In the genomic region with DNA sequence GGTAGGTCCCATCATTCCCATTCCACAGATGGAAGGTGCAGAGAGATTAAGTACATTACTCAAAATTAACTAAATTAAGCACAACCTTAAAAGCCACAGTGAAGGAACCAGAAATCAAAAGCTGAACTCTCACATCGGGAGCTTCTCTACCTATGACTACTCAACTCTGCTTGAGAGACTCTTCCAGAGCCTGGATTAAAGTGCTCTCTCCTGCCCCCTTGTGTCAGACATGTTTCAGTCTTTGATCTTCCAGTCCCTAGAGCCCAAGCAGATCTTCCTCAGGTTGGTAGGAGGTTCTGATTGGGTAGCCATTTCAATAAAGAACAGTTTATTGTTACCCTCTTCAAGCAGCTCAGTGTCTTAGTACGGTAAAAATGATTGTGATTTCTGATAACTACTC, we compare ENCODE assay signal across 9 mouse cellular contexts. TPM values are rescaled to one million over a fixed set of nuclear protein-coding genes. Genes with fewer than 3 reads are reported as not detected.
DNase-seq lines count a peak whose midpoint lies in the region; ATAC-seq and TF ChIP-seq lines count a peak whose summit lies in the region.
"Had no signal": no experiment of that assay in that cellular context is flagged by ENCODE, and none has a peak within 500 bp of the region (broad histone marks: within the 10 kb centered on the region; RNA-seq: fewer than 3 reads in every experiment).

No protein-coding gene starts in this region.

- peak; percentile 15 for DNase-seq in midbrain, postnatal 0 days (ENCODE audit: low spot score)
- no peak for DNase-seq in midbrain, embryonic 10.5 days (ENCODE audit: low spot score)
- DNase-seq in ZHBTc4 (ENCODE audit: low read depth, low spot score) = peak; percentile 83
- peak; percentile 68 to 85 for DNase-seq in cerebellum, postnatal 25 days
- peak; percentile 46 for DNase-seq in liver, embryonic 13.5 days
- peak; percentile 42 for DNase-seq in right cerebral cortex, postnatal 14 days

- ATAC-seq in midbrain, postnatal 0 days (ENCODE audit: low FRiP score) = no peak
- ATAC-seq in intestine, embryonic 15.5 days = 0 out of 2 replicates have a peak, but pooled peaks have one; percentile 20
- ATAC-seq in liver, embryonic 13.5 days (ENCODE audit: low read depth) = no peak
- ATAC-seq in midbrain, embryonic 16.5 days = no peak

- TF ChIP-seq CTCF in midbrain, postnatal 0 days (IDR thresholded peaks at IDR 0.05) = peak; percentile 53

- H3K4me2 ChIP-seq in midbrain, postnatal 0 days (ENCODE audit: low read depth, low read length, poor library complexity, severe bottlenecking) = no peak overlapping the region
- H3K4me2 ChIP-seq in intestine, embryonic 15.5 days (replicated peaks) = no peak overlapping the region
- H3K4me2 ChIP-seq in liver, embryonic 13.5 days = no peak overlapping the region
- no peak overlapping the region for H3K4me2 ChIP-seq in midbrain, embryonic 16.5 days (ENCODE audit: low read length)
- H3K4me2 ChIP-seq: lung, embryonic 15.5 days had no signal

- 71% methylated on average over 2 of the region's 2 CpGs for WGBS in midbrain, postnatal 0 days
- WGBS in midbrain, embryonic 10.5 days = 76% methylated on average over 2 of the region's 2 CpGs
- WGBS in intestine, embryonic 15.5 days = 72% methylated on average over 2 of the region's 2 CpGs
- WGBS in liver, embryonic 13.5 days (ENCODE audit: insufficient replicate concordance) = 42% methylated on average over 2 of the region's 2 CpGs
- 68% methylated on average over 2 of the region's 2 CpGs for WGBS in midbrain, embryonic 16.5 days

- no peaks in the 10 kb centered on the region for H3K27me3 ChIP-seq in midbrain, postnatal 0 days (ENCODE audit: insufficient read depth, low read length)
- H3K27me3 ChIP-seq in midbrain, embryonic 10.5 days (ENCODE audit: low read depth, poor library complexity, severe bottlenecking) = no peaks in the 10 kb centered on the region
- no peaks in the 10 kb centered on the region for H3K27me3 ChIP-seq in intestine, embryonic 15.5 days (replicated peaks)
- no peaks in the 10 kb centered on the region for H3K27me3 ChIP-seq in liver, embryonic 13.5 days
- H3K27me3 ChIP-seq in midbrain, embryonic 16.5 days (ENCODE audit: control insufficient read depth, insufficient read depth, low read depth, low read length) = no peaks in the 10 kb centered on the region
- H3K27me3 ChIP-seq: lung, embryonic 15.5 days had no signal

- H3K4me3 ChIP-seq in midbrain, postnatal 0 days (ENCODE audit: low read depth, low read length) = no peak overlapping the region
- no peak overlapping the region for H3K4me3 ChIP-seq in midbrain, embryonic 10.5 days
- H3K4me3 ChIP-seq in intestine, embryonic 15.5 days (replicated peaks) = no peak overlapping the region
- no peak overlapping the region for H3K4me3 ChIP-seq in liver, embryonic 13.5 days (replicated peaks)
- H3K4me3 ChIP-seq in midbrain, embryonic 16.5 days (ENCODE audit: low read depth, low read length) = no peak overlapping the region
- H3K4me3 ChIP-seq: lung, embryonic 15.5 days had no signal

- H3K36me3 ChIP-seq in midbrain, postnatal 0 days (ENCODE audit: insufficient read depth, low read length) = no peaks in the 10 kb centered on the region
- no peaks in the 10 kb centered on the region for H3K36me3 ChIP-seq in midbrain, embryonic 10.5 days
- H3K36me3 ChIP-seq in intestine, embryonic 15.5 days = no peaks in the 10 kb centered on the region
- H3K36me3 ChIP-seq in liver, embryonic 13.5 days = no peaks in the 10 kb centered on the region
- no peaks in the 10 kb centered on the region for H3K36me3 ChIP-seq in midbrain, embryonic 16.5 days (ENCODE audit: control insufficient read depth, insufficient read depth, low read length)
- H3K36me3 ChIP-seq: lung, embryonic 15.5 days had no signal

- H3K9me3 ChIP-seq in midbrain, postnatal 0 days (ENCODE audit: low read length) = no peaks in the 10 kb centered on the region
- no peaks in the 10 kb centered on the region for H3K9me3 ChIP-seq in midbrain, embryonic 10.5 days (replicated peaks)
- H3K9me3 ChIP-seq in intestine, embryonic 15.5 days = no peaks in the 10 kb centered on the region
- no peaks in the 10 kb centered on the region for H3K9me3 ChIP-seq in liver, embryonic 13.5 days (replicated peaks)
- H3K9me3 ChIP-seq in midbrain, embryonic 16.5 days (replicated peaks; ENCODE audit: control insufficient read depth, low read length, poor library complexity, severe bottlenecking) = no peaks in the 10 kb centered on the region
- H3K9me3 ChIP-seq: lung, embryonic 15.5 days had no signal

- no peak overlapping the region for H3K27ac ChIP-seq in midbrain, postnatal 0 days (ENCODE audit: low read depth, low read length)
- H3K27ac ChIP-seq in midbrain, embryonic 10.5 days (replicated peaks) = no peak overlapping the region
- no peak overlapping the region for H3K27ac ChIP-seq in intestine, embryonic 15.5 days
- no peak overlapping the region for H3K27ac ChIP-seq in liver, embryonic 13.5 days
- no peak overlapping the region for H3K27ac ChIP-seq in midbrain, embryonic 16.5 days (ENCODE audit: low read length)
- H3K27ac ChIP-seq: lung, embryonic 15.5 days had no signal

- no peaks in the 10 kb centered on the region for H3K4me1 ChIP-seq in midbrain, postnatal 0 days (ENCODE audit: insufficient read depth, low read length)
- no peaks in the 10 kb centered on the region for H3K4me1 ChIP-seq in midbrain, embryonic 10.5 days
- H3K4me1 ChIP-seq in intestine, embryonic 15.5 days (replicated peaks) = no peaks in the 10 kb centered on the region
- H3K4me1 ChIP-seq in liver, embryonic 13.5 days (replicated peaks) = 0 out of 2 replicates have a peak, but pooled peaks cover 2% of the 10 kb centered on the region
- H3K4me1 ChIP-seq in midbrain, embryonic 16.5 days (ENCODE audit: control insufficient read depth, insufficient read depth, low read length) = no peaks in the 10 kb centered on the region

- H3K9ac ChIP-seq in midbrain, postnatal 0 days (replicated peaks; ENCODE audit: low read length, poor library complexity, severe bottlenecking) = no peak overlapping the region
- H3K9ac ChIP-seq in intestine, embryonic 15.5 days = no peak overlapping the region
- H3K9ac ChIP-seq in liver, embryonic 13.5 days = no peak overlapping the region
- no peak overlapping the region for H3K9ac ChIP-seq in midbrain, embryonic 16.5 days (ENCODE audit: low read depth, low read length)
- H3K9ac ChIP-seq: lung, embryonic 15.5 days had no signal

RNA-seq across cellular contexts. Expression of a gene that starts 6.5 kb away (rescaled TPM):
- total RNA-seq in midbrain, postnatal 0 days (2014; rRNA removed) = 2.9 and 5.1 TPM in 2 replicates
- polyA plus RNA-seq in midbrain, postnatal 0 days (2015; fragmentation: Nextera tagmentation; extraction: Ambion mirVana) = 1.8 and 2.6 TPM in 2 replicates
- 0.37 and 0.48 TPM in 2 replicates for polyA plus RNA-seq in midbrain, embryonic 10.5 days (2016; fragmentation: Nextera tagmentation; extraction: Ambion mirVana)
- polyA plus RNA-seq in intestine, embryonic 15.5 days (2015; fragmentation: Nextera tagmentation; extraction: Ambion mirVana) = 5.4 and 5.9 TPM in 2 replicates
- 0.37 and 0.56 TPM in 2 replicates for polyA plus RNA-seq in liver, embryonic 13.5 days (2015; fragmentation: Nextera tagmentation; extraction: Ambion mirVana)
- polyA plus RNA-seq in midbrain, embryonic 16.5 days (2015; fragmentation: Nextera tagmentation; extraction: Ambion mirVana) = 1.3 and 1.6 TPM in 2 replicates

RNA-seq across cellular contexts. Expression of a gene that starts 18.4 kb away (rescaled TPM):
- total RNA-seq in midbrain, postnatal 0 days (2014; rRNA removed) = 86.8 and 114 TPM in 2 replicates
- polyA plus RNA-seq in midbrain, postnatal 0 days (2015; fragmentation: Nextera tagmentation; extraction: Ambion mirVana) = 75.3 and 81.8 TPM in 2 replicates
- 78.2 and 92.5 TPM in 2 replicates for polyA plus RNA-seq in midbrain, embryonic 10.5 days (2016; fragmentation: Nextera tagmentation; extraction: Ambion mirVana)
- polyA plus RNA-seq in intestine, embryonic 15.5 days (2015; fragmentation: Nextera tagmentation; extraction: Ambion mirVana) = 52.9 and 54.2 TPM in 2 replicates
- 10.8 and 12.5 TPM in 2 replicates for polyA plus RNA-seq in liver, embryonic 13.5 days (2015; fragmentation: Nextera tagmentation; extraction: Ambion mirVana)
- polyA plus RNA-seq in midbrain, embryonic 16.5 days (2015; fragmentation: Nextera tagmentation; extraction: Ambion mirVana) = 94.0 and 111 TPM in 2 replicates

RNA-seq across cellular contexts. Expression of a gene that starts 40.6 kb away (rescaled TPM):
- total RNA-seq in midbrain, postnatal 0 days (2014; rRNA removed) = 30.1 and 44.2 TPM in 2 replicates
- polyA plus RNA-seq in midbrain, postnatal 0 days (2015; fragmentation: Nextera tagmentation; extraction: Ambion mirVana) = 3.9 and 4.0 TPM in 2 replicates
- 4.0 and 4.3 TPM in 2 replicates for polyA plus RNA-seq in midbrain, embryonic 10.5 days (2016; fragmentation: Nextera tagmentation; extraction: Ambion mirVana)
- 3.8 and 4.8 TPM in 2 replicates for polyA plus RNA-seq in intestine, embryonic 15.5 days (2015; fragmentation: Nextera tagmentation; extraction: Ambion mirVana)
- 1.6 and 1.9 TPM in 2 replicates for polyA plus RNA-seq in liver, embryonic 13.5 days (2015; fragmentation: Nextera tagmentation; extraction: Ambion mirVana)
- 4.8 and 4.9 TPM in 2 replicates for polyA plus RNA-seq in midbrain, embryonic 16.5 days (2015; fragmentation: Nextera tagmentation; extraction: Ambion mirVana)
